Mouse (Mus musculus) bone marrow macrophage, adult 2 months (primary cell): ENCODE measurements around the gene Dand5.

ENCODE experiments used
- CTCF ChIP-seq: IDR thresholded peaks from 2 replicates; pipeline ENCODE4 v1.5.1; 2012; ENCODE audit warnings: low read depth, mild to moderate bottlenecking, low read length, moderate library complexity
- POLR2A ChIP-seq: IDR thresholded peaks from 2 replicates; pipeline ENCODE4 v1.6.1; 2012; ENCODE audit warnings: mild to moderate bottlenecking, low read depth, low read length, borderline replicate concordance

GRCm38 (mm10) chr8:84773833-84774232 is 48.8 kb downstream of the Dand5 start:
- no peak for TF ChIP-seq POLR2A
- no peak for TF ChIP-seq CTCF
